Mouse (Mus musculus) spleen, adult 2 months (tissue): ENCODE measurements around the gene 1700080O16Rik.

ENCODE experiments used
- CTCF ChIP-seq: fragments of 200-500 bp; IDR thresholded peaks from 2 replicates; pipeline ENCODE4 v1.5.1; 2011; ENCODE audit warnings: mild to moderate bottlenecking, inconsistent platforms; ENCODE audit not compliant: insufficient read depth, insufficient read length, insufficient replicate concordance; ENCODE audit errors: extremely low read depth
- POLR2A ChIP-seq: fragments of 200-500 bp; IDR thresholded peaks from 2 replicates; pipeline ENCODE4 v1.6.1; 2011; ENCODE audit warnings: low read depth, low read length, inconsistent platforms

DNA sequence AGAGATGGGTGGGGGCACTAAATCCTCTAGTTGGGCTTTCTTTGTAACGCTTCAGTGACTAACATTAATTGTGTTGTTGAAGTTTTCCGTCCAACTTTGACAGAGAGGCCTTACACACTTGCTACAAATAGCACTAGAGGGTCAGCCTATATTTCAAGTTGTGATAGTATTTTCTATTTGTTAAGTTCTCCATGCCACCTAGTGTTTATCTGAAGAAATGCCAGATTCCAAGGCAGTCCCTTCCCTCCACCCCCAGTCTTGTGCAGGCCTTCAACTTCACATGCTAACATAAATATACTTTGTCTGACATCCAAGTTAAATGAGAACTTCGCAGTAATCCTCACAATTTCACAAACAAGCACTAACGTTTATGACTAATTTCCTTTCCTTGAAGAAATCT, 26.9 kb upstream of the 1700080O16Rik start:
- TF ChIP-seq POLR2A = no peak
- TF ChIP-seq CTCF = no peak
